Mouse (Mus musculus) T-helper 2 cell (primary cell): ENCODE measurements at regions not wholly inside any gene's neighbourhood (a gene's known extent, or its start where the extent isn't known, plus 50 kb on each side); places are given as distances from the start of the nearest gene placed in this dataset.
"Not testable (repeated sequence)": the region's sequence is repeated elsewhere in the genome, so short reads cannot be mapped to it uniquely, and the experiment has no call there.

Experiments used
- in situ Hi-C: fragments of 300-600 bp; cut with MboI, MseI; formaldehyde crosslinking; loops from one replicate; pipeline ENCODE4 v1.15.1; 2025; ENCODE audit warnings: high pct_unique_total_duplicates

DNA sequence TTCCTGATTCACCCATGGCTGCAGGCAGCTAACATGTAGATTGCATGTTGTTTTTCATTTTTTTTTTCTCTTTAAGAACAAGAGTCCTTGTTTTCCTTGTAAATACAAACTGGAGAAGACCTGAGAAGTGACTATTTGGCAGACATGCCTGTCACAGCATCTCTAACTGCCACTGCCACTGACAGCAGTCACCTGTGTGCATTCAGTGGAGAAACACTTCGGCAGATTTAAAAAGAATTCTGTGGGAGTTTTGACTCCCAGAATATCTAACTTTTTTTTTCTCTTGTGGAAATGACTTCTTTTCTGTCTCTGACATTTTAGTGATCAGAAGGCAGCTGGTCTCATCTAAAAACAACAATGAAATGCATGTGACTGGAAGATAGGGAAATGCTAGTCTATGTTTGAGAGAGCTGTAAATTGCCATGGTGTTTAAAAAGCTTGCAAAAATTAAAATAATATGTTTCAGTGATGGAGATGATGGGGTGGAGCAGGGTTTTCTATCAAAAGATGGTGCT lies 526.0 kb upstream of the Agtr1b start:
- in situ Hi-C loops: no loop called here

GRCm38 (mm10) chr3:20864241-20864640 lies 497.3 kb upstream of the Agtr1b start:
- in situ Hi-C loops: no loop called here

DNA sequence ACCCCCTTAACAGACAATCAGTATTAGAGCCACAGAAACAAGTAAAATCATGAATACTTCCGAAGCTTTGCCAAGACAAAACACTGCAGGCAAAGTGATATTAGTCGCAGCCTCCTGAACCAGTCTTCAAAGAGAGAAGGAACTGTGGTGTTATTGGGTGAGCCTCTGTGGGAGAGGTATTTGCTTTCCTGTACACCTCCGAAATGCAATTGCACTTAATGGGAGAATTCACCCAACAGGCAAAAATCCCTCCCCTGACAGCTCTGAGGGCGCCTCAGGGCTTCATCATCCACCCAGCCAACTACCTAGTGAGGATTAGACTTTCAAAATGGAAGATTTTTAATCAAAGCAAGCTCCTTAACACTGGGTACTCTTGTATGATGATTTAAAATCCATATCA lies 464.1 kb upstream of the Agtr1b start:
- in situ Hi-C loops: no loop called here

GRCm38 (mm10) chr3:20829391-20829790 lies 462.4 kb upstream of the Agtr1b start:
- in situ Hi-C loops: no loop called here

- in situ Hi-C loops: no loop called here
These were observed 461.8 kb upstream of the Agtr1b start for GRCm38 (mm10) chr3:20828811-20829210.

DNA sequence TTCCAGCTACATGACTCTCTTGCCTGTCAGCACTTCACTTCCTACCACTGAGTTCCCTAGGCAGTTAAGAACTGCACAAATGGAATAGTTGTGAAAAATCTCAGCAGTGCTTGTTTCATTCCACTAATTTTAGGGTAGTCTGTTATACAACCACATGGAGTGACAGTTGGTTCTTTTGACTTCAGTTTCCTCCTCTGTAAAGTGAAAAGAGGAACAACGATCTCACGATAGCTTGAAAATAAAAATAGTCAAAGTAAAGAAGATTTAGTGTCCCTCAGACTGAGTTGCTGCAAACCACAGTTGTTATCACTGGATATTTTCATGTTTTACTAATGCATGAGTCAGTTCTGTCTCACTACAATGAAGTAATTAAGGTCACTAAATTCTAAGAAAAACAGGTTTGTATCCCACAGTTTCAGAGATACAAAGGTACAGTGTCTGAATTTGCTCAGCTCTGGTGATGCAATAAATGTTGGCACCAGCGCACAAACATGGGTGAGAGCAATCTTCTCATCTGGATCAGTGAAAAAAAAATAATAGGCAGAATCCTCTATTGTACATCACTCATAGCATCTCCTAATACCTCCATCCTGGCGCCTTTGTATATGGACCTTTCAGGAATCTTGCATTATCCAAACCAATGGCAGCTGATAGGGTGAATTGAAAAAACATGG lies 458.8 kb upstream of the Agtr1b start:
- in situ Hi-C loops: no loop called here

DNA sequence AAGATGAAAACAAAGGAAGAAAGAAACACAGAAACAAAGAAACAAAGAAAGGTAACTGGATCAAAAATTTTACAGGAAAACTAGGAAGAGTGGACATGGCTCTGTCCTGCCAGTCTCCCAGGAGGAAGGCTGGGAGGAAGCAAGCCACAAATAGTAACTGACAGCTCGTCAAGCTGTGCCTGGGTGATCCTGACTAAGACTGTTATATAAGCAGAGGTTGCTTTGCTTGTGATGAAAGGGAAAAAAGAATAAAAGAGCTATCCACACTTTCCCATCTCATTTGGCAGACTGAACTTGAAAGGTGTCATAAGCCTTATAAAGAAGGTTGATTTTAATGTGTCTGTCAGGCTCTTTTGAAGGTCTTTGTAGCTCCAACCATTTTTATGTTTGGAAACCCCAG lies 455.2 kb upstream of the Agtr1b start:
- in situ Hi-C loops: no loop called here

DNA sequence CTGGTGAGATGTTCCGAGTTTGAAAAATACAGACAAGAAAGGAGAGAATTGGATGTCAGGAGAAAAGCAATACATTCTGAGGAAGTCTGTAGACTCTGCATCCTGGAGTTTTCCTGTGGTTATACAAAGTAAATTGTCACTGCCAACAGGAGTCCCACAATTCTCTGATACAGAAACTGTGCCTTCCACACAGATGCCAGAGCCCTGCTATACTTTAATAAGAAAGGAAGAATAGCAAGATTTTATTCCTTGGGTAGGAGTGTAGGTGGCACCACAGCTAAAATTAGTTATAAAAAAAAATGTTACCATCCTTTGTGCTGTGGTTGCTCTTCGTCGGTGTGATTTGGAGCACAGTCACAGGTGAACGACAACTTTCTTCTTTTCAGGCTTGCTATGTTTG lies 454.7 kb upstream of the Agtr1b start:
- in situ Hi-C loops: no loop called here

DNA sequence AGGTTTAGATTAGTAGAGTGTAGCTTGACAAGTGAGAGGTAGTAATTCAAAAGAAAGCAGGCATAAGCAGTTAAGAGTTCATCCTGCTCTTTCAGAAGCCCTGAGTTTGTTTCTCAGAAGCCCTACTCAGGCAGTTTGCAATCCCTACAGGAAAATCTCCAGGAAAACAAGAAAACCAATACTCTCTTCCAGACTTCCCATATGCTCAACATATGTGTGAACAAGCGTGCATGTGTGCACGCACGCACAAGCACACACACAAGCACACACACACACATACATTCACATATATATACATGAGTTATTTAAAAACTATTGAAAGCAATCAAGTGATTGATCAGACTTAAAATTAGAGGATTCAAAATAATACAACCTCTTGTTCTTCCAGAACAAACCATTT lies 453.1 kb upstream of the Agtr1b start:
- in situ Hi-C loops: no loop called here

DNA sequence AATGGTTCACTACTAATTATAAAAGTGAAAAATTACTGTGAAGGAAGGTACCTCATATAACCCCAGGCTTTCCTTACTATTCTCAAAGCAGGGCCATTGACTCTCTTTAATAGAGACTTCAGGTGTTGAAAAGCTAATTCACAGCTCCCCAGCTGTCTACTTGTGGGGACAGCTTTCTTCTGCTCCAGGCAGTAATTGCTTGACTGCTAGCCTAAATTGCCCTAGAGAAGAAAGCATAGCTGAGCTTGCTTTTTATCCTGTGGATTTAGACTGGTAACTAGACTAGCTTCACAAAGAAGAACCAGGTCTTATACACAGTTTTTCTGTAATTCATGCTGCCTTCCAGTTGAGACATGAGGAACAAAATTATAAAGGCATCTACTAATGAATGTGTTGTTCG lies 452.6 kb upstream of the Agtr1b start:
- in situ Hi-C loops: no loop called here

DNA sequence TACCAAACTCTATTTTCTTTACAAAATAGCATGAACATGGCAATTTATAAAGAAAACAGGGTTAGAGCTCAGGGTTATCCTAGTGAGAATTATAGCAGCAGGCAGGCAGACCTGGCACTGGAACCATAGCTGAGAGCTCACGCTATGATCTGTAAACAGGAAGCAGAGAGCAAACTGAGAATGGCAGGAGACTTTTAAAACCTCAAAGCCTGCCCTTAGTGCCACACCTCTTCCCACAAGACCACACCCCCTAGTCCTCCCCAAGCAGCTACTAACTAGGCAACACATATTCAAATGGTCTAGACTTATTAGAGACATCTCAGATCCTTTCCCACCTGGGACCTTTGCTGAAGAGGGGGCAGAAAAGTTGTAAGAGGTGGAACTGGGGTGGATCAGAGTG lies 449.6 kb upstream of the Agtr1b start:
- in situ Hi-C loops: no loop called here

GRCm38 (mm10) chr3:20794256-20794655 lies 427.3 kb upstream of the Agtr1b start:
- in situ Hi-C loops: no loop called here

GRCm38 (mm10) chr3:20792503-20792902 lies 425.5 kb upstream of the Agtr1b start:
- in situ Hi-C loops: no loop called here

- in situ Hi-C loops: loop anchor here (5.0 to 10.0 kb wide), 2 partner anchors 34 to 477 kb away; no protein-coding TSS in a partner anchor
These were observed 410.9 kb upstream of the Agtr1b start for GRCm38 (mm10) chr3:20777883-20778282.

- in situ Hi-C loops: loop anchor here (5.0 to 10.0 kb wide), 2 partner anchors 35 to 478 kb away; no protein-coding TSS in a partner anchor
These were observed 410.0 kb upstream of the Agtr1b start for GRCm38 (mm10) chr3:20776964-20777304.

DNA sequence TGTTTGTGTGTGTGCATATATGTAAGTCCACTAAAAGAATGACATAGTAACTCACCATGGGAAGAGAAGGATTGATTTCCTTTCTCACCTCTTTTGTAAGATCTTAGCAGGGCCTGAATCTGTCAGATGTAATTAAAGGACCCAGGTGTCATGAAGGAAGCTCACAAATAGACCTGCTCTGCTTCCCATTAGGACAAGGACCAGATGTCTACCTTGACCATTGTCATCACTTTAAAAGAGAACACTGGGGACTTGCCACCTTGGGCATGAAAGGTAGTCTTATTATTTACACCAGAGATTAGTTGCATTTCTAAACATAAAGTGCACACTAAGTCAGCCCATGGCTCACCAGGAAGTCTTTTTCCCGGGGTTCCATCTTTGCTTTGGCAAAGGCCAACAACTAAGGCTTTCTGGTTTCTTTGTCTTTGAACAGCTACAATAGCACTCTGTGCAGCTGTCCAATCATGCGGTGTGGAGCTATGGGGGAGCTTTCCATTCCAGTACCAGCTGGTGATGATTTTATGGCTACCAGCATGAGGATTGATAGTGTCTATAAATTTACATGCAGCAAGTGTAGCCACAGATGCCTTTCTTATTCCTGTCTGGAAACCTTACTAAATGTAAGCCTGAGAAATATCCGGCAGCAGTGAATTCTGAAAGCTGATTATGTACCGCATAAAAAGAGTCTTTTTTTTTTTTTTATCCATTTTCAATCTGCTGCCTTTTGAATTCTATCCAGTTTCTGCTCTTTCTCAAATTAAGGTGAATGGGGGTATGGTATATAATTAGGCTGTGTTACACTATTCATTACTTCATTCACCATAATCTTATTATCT lies 409.4 kb upstream of the Agtr1b start:
- in situ Hi-C loops: loop anchor here (5.0 to 10.0 kb wide), 2 partner anchors 36 to 478 kb away; no protein-coding TSS in a partner anchor

- in situ Hi-C loops: no loop called here
These were observed 367.3 kb upstream of the Agtr1b start for GRCm38 (mm10) chr3:20734302-20734701.

- in situ Hi-C loops: no loop called here
These were observed 365.0 kb upstream of the Agtr1b start for GRCm38 (mm10) chr3:20732005-20732404.

DNA sequence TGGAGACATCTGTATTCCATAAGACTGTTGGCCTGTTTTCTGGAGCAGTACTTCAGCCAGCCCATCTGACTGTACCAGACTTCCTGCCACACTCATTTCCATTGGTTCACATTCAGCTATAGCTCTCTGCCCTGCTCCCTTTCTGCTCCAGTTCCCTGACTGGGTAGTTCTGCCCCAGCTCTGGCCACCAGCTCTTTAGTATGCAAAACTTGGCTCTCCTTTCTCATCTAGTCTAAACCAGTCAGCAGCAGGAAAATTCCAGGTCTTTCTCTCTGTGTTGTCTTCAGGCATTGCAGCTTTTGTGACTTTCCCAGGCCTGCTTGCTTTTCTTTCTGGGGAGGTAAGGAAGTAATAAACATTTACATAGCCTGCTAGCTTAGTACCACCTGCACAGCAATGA lies 363.5 kb upstream of the Agtr1b start:
- in situ Hi-C loops: no loop called here

DNA sequence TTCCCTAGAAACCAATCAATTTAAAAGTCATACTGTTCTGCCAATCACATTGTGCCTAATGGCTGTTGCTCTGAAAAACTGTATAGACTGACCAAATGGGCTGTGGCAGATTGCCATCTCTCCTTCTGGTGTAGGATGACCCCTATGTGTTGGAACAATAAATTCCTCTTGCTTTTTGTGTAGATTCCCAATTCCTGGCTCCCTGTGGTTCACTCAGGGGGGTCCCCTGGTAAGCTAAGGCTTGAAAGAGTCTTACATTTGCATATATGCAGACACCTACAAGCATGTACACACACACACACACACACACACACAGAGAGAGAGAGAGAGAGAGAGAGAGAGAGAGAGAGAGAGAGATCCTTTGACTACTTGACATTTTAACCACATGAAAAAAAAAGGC lies 362.8 kb upstream of the Agtr1b start:
- in situ Hi-C loops: not testable (repeated sequence)

GRCm38 (mm10) chr3:20714671-20715070 lies 347.7 kb upstream of the Agtr1b start:
- in situ Hi-C loops: no loop called here

DNA sequence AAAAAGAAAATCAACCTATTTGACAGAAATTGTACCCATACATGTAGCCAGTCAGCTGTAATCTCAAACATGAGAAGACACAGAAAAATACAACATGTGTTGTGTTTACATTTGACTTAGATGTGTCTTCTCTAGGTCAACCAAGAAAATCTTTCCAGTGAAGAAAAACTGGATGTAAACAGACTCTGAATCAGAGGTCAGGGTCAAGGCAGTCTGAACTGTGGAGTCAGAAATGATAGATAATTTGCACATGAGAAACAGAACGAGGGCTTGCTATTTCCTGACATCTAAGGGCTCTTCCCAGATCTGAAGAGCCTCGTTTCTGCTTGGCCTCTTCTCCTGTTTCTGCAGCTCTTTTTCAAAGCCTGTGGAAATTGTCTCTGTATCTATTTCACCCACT lies 342.7 kb upstream of the Agtr1b start:
- in situ Hi-C loops: no loop called here

DNA sequence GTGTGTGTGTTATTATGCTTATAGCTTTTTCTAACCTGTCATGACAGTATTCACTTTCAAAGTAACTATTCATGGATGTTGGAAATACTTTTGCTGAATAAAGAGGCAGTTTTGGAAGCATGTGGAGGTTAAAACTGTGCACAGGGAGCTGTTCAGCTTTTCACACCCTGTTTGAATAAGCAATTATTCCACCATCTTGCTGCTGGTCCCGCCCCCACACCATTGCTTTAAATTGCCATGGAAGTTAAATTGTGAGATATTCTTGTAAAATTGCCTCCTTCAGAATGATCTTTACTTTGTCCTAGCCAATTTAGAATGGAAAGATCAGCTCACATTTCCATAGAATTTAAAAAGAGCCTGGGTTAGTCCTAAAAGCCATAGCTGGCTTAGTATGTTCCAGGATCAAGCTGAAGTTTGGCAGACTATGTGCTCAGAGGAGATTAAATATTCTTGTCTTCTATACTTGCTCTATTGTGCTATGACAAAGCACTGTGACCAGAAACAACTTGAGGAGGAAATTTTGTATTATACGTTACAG lies 328.4 kb upstream of the Agtr1b start:
- in situ Hi-C loops: no loop called here
